Mouse (Mus musculus) MEL (cell line): Measurements from ENCODE around the gene Rab23. TPM values are rescaled to one million over a fixed set of nuclear protein-coding genes. Genes with fewer than 3 reads are reported as not detected.
"Not testable (repeated sequence)": the region's sequence is repeated elsewhere in the genome, so short reads cannot be mapped to it uniquely, and the experiment has no call there.

Experiments used
- DNase-seq: peaks from one replicate; pipeline ENCODE4 v3.0.0; 2011; ENCODE audit warnings: low read depth, low spot score
- H3K27ac ChIP-seq: 2 replicates; pipeline ENCODE4 v1.5.1; 2012; ENCODE audit warnings: low read depth, mild to moderate bottlenecking, control low read depth, low read length, moderate library complexity; ENCODE audit not compliant: control insufficient read depth
- H3K27me3 ChIP-seq, 2 experiments: fragments of 150-350 bp in 1 of 2; sonication (generic) in 1 of 2; 2 replicates each; pipeline ENCODE4 v1.6.1; 2012; ENCODE audit warnings: low read length in 2 of 2, mild to moderate bottlenecking in 2 of 2, improper control_type of control experiment in 1 of 2, moderate library complexity in 1 of 2; ENCODE audit not compliant: insufficient read depth in 2 of 2, control insufficient read depth in 1 of 2
- H3K36me3 ChIP-seq, 2 experiments: 2 replicates each; pipeline ENCODE4 v1.6.1; 2012 to 2014; ENCODE audit warnings: low read length in 2 of 2, improper control_type of control experiment in 1 of 2, inconsistent platforms in 1 of 2, mild to moderate bottlenecking in 1 of 2; ENCODE audit not compliant: insufficient read depth in 2 of 2, control insufficient read depth in 1 of 2
- H3K4me1 ChIP-seq, 2 experiments: fragments of 150-350 bp in 1 of 2; sonication (generic) in 1 of 2; 2 replicates each; pipeline ENCODE4 v1.6.1; 2012; ENCODE audit warnings: low read length in 2 of 2, improper control_type of control experiment in 1 of 2, mild to moderate bottlenecking in 1 of 2; ENCODE audit not compliant: insufficient read depth in 2 of 2, control insufficient read depth in 1 of 2
- H3K4me3 ChIP-seq, 2 experiments: fragments of 150-350 bp in 1 of 2; sonication (generic) in 1 of 2; 2 replicates each; pipeline ENCODE4 v1.5.1; 2012; ENCODE audit warnings: low read depth in 2 of 2, low read length in 2 of 2, mild to moderate bottlenecking in 2 of 2, moderate library complexity in 2 of 2, control low read depth in 1 of 2, improper control_type of control experiment in 1 of 2; ENCODE audit not compliant: control insufficient read depth in 1 of 2, insufficient read depth in 1 of 2
- H3K79me2 ChIP-seq: 2 replicates; pipeline ENCODE4 v1.6.1; 2012; ENCODE audit warnings: mild to moderate bottlenecking, low read length, moderate library complexity; ENCODE audit not compliant: control insufficient read depth, poor library complexity, insufficient read depth
- H3K9ac ChIP-seq: 2 replicates; pipeline ENCODE4 v1.6.1; 2012; ENCODE audit warnings: low read depth, mild to moderate bottlenecking, control low read depth, low read length, moderate library complexity; ENCODE audit not compliant: control insufficient read depth, poor library complexity, severe bottlenecking
- H3K9me3 ChIP-seq: fragments of 150-350 bp; sonication (generic); replicated peaks from 2 replicates; pipeline ENCODE4 v1.6.1; 2012; ENCODE audit warnings: mild to moderate bottlenecking, low read length, improper control_type of control experiment, moderate library complexity; ENCODE audit not compliant: insufficient read depth
- CTCF ChIP-seq, 3 experiments: IDR thresholded peaks in 2 of 3; conservative IDR thresholded peaks in 1 of 3; 2 replicates each; pipeline ENCODE4 v1.5.1; 2011 to 2012; ENCODE audit warnings: low read length in 3 of 3, low read depth in 2 of 3, mild to moderate bottlenecking in 2 of 3, improper control_type of control experiment in 1 of 3, inconsistent platforms in 1 of 3, mixed read lengths in 1 of 3, moderate library complexity in 1 of 3; ENCODE audit not compliant: control insufficient read depth in 1 of 3, insufficient read depth in 1 of 3, poor library complexity in 1 of 3, severe bottlenecking in 1 of 3
- ELF1 ChIP-seq: IDR thresholded peaks from 2 replicates; pipeline ENCODE4 v1.6.1; 2014; ENCODE audit warnings: low read depth, mild to moderate bottlenecking, inconsistent platforms, low read length, improper control_type of control experiment, moderate library complexity
- HCFC1 ChIP-seq: IDR thresholded peaks from 2 replicates; pipeline ENCODE4 v1.6.1; 2012; ENCODE audit warnings: low read depth, mild to moderate bottlenecking, inconsistent platforms, low read length, improper control_type of control experiment, moderate library complexity
- MEF2A ChIP-seq: IDR thresholded peaks from 2 replicates; pipeline ENCODE4 v1.6.1; 2014; ENCODE audit warnings: low read depth, mild to moderate bottlenecking, inconsistent platforms, low read length, improper control_type of control experiment; ENCODE audit not compliant: poor library complexity, insufficient replicate concordance, severe bottlenecking; ENCODE audit errors: extremely low read depth
- POLR2AphosphoS2 ChIP-seq: IDR thresholded peaks from 2 replicates; pipeline ENCODE4 v1.6.1; 2011; ENCODE audit warnings: low read length, improper control_type of control experiment
- RAD21 ChIP-seq: IDR thresholded peaks from 2 replicates; pipeline ENCODE4 v1.6.1; 2011; ENCODE audit warnings: mild to moderate bottlenecking, low read depth, low read length, improper control_type of control experiment
- SMC3 ChIP-seq: IDR thresholded peaks from 2 replicates; pipeline ENCODE4 v1.6.1; 2011; ENCODE audit warnings: low read depth, low read length, improper control_type of control experiment
- TAL1 ChIP-seq: IDR thresholded peaks from 2 replicates; pipeline ENCODE4 v1.6.1; 2012; ENCODE audit warnings: mild to moderate bottlenecking, inconsistent platforms, low read length, moderate library complexity, mixed read lengths
- TBP ChIP-seq: IDR thresholded peaks from 2 replicates; pipeline ENCODE4 v1.8.0; 2011; ENCODE audit warnings: low read depth, low read length, improper control_type of control experiment
- ZNF384 ChIP-seq: IDR thresholded peaks from 2 replicates; pipeline ENCODE4 v1.6.1; 2012; ENCODE audit warnings: low read depth, mild to moderate bottlenecking, inconsistent platforms, low read length, improper control_type of control experiment
- polyA plus RNA-seq, 2 experiments: library from polyadenylated mRNA; stranded (reverse) in 1 of 2; unstranded in 1 of 2; fragments of >175 nt in 1 of 2; fragments of >200 nt in 1 of 2; gene quantifications; 2 replicates each; pipeline versions ENCODE4 v1.2.1 to v1.2.4; 2012; ENCODE audit warnings: low replicate concordance in 2 of 2, low read depth in 1 of 2; ENCODE audit not compliant: insufficient read length in 2 of 2, insufficient read depth in 1 of 2, missing spikeins in 1 of 2
- total RNA-seq: library from RNA; depleted of rRNA; stranded (reverse); fragments of 300-350 nt; gene quantifications from 2 replicates; pipeline ENCODE4 v1.2.3, GENCODE M21; 2012

Gene Rab23
- total and polyA plus RNA-seq, 3 experiments: 3.2 to 9.9 TPM; not detected in 1

DNA sequence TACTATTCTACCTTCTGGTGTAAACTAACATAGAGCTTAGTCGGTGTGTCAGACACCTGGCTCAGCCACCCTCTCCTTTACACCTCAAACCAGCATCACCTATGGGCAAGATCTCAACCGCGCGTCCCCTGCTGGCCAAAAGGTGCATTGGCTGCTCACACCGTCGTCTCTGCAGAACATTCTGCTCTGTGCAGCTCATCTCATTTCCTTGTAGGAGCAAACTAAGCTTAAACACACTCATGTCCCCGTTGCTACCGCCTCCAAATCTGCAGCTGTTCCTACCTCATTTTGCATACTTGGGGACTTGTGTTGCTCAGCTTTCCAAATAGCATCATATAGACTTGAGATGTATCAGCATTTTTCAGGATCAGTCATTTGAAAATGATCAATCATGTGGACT, 23.2 kb downstream of the Rab23 start:
- no peak overlapping the region for H3K27ac ChIP-seq
- no peaks in the 10 kb centered on the region for H3K4me1 ChIP-seq
- peak; percentile 64 for DNase-seq
- H3K27me3 ChIP-seq: no peaks in the 10 kb centered on the region
- TF ChIP-seq TAL1 (no peak), RAD21 (peak; percentile 15), TBP (0 out of 2 replicates have a peak, but pooled peaks have one; percentile 15), MEF2A (no peak), SMC3 (peak; percentile 59), CTCF (IDR thresholded peaks at IDR 0.05 in 2 of 3, conservative IDR thresholded peaks at IDR 0.05 in 1 of 3; ENCODE audit: control insufficient read depth in 1 of 3, insufficient read depth in 1 of 3, low read depth in 2 of 3, low read length in 3 of 3, poor library complexity in 1 of 3, severe bottlenecking in 1 of 3) (peak; percentile 68 to 77 (median 73))
- TF ChIP-seq, all 39 proteins: peak for 4
- Histone ChIP-seq H3K9ac (no peak overlapping the region), H3K4me3 (no peak overlapping the region), H3K9me3 (no peaks in the 10 kb centered on the region), H3K79me2 (no peaks in the 10 kb centered on the region), H3K36me3 (peaks cover 0 to 9% of the 10 kb centered on the region in 2 experiments; a peak in 1 of 4 replicates)

DNA sequence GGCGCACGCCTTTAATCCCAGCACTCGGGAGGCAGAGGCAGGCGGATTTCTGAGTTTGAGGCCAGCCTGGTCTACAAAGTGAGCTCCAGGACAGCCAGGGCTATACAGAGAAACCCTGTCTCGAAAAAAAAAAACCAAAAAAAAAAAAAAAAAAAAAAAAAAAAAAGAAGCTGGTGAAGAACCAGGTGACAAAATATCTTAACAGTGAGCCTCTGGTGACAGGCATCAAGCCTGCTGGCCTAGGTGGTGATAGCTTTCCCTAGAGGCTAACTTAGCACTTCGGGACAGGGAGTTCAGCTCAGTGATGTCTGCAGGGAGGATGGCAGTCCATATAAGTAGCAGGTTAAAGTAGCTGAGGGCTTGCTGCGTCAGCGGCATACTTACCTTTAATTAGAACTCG, 25.1 kb downstream of the Rab23 start:
- peaks cover 0 to 12% of the 10 kb centered on the region in 2 experiments; a peak in 2 of 4 replicates for H3K36me3 ChIP-seq
- H3K4me1 ChIP-seq, DNase-seq, H3K27ac ChIP-seq, H3K4me3 ChIP-seq, H3K9ac ChIP-seq, H3K9me3 ChIP-seq, H3K79me2 ChIP-seq: not testable (repeated sequence)
- TF ChIP-seq ZNF384: peak; percentile 58
- TF ChIP-seq, all 39 proteins: peak for 1; not testable (repeated sequence) for 38
- H3K27me3 ChIP-seq: not testable (repeated sequence)

DNA sequence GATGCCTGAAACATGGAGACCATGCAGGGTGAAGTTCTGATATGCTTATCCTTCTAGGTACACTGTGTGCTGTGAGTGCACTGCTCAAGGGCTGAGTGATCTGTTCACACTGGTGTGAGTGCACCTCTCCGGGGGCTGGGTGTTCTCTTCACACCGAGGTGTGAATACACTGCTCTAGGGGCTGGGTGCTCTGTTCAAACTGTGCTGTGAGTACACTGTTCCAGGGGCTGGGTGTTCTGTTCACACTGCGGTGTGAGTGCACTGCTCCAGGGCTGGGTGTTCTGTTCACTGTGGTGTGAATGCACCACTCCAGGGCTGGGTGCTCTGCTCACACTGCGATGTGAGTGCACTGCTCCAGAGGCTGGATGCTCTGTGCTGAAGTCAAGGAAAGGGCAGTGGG, 26.2 kb downstream of the Rab23 start:
- Histone ChIP-seq H3K79me2 (peaks cover under 1% of the 10 kb centered on the region; the same call in 1 of the 2 replicates), H3K27me3 (no peaks in the 10 kb centered on the region), H3K4me3 (no peak overlapping the region), H3K36me3 (peaks cover 0 to 12% of the 10 kb centered on the region in 2 experiments; a peak in 2 of 4 replicates), H3K4me1 (no peaks in the 10 kb centered on the region), H3K9ac (no peak overlapping the region), H3K27ac (no peak overlapping the region), H3K9me3 (no peaks in the 10 kb centered on the region)
- DNase-seq: no peak
- TF ChIP-seq ZNF384: no peak
- TF ChIP-seq ELF1: no peak
- TF ChIP-seq POLR2AphosphoS2: no peak
- no peak for TF ChIP-seq HCFC1
